Mouse (Mus musculus) kidney, adult 2 months (tissue): Measurements from ENCODE around the gene Kif2c. TPM values are rescaled to one million over a fixed set of nuclear protein-coding genes. Genes with fewer than 3 reads are reported as not detected.

Experiments
- DNase-seq: peaks from one replicate; pipeline ENCODE4 v3.0.0; 2021
- H3K27ac ChIP-seq: fragments of 200-500 bp; 2 replicates; pipeline ENCODE4 v1.5.1; 2012; ENCODE audit warnings: low read depth, low read length, control low read depth, inconsistent platforms; ENCODE audit not compliant: insufficient read depth
- H3K27me3 ChIP-seq: fragments of 200-500 bp; replicated peaks from 2 replicates; pipeline ENCODE4 v1.6.1; 2012; ENCODE audit warnings: mild to moderate bottlenecking, moderate library complexity, low read length, inconsistent platforms; ENCODE audit not compliant: control insufficient read depth, insufficient read depth
- H3K36me3 ChIP-seq: fragments of 200-500 bp; 2 replicates; pipeline ENCODE4 v1.6.1; 2012; ENCODE audit warnings: mild to moderate bottlenecking, moderate library complexity, low read length, inconsistent platforms; ENCODE audit not compliant: control insufficient read depth, insufficient read depth
- H3K4me1 ChIP-seq: fragments of 200-500 bp; 2 replicates; pipeline ENCODE4 v1.6.1; 2011; ENCODE audit warnings: low read length; ENCODE audit not compliant: control insufficient read depth, insufficient read depth
- H3K4me3 ChIP-seq: fragments of 200-500 bp; 2 replicates; pipeline ENCODE4 v1.5.1; 2011; ENCODE audit warnings: mild to moderate bottlenecking, low read depth, low read length, control low read depth; ENCODE audit not compliant: insufficient read depth
- CTCF ChIP-seq: fragments of 200-500 bp; conservative IDR thresholded peaks from 2 replicates; pipeline ENCODE4 v1.5.1; 2011; ENCODE audit warnings: low read depth, mild to moderate bottlenecking, control low read depth, low read length, moderate library complexity, mixed read lengths; ENCODE audit not compliant: insufficient read depth, insufficient read length
- POLR2A ChIP-seq: fragments of 200-500 bp; IDR thresholded peaks from one replicate; pipeline ENCODE4 v1.6.1; 2011; ENCODE audit warnings: low read depth, low read length, control low read depth
- WGBS: fragments of 180-500 bp; shearing (Covaris S2); methylation state at CpG from one replicate; pipeline ENCODE4 v1.1.7; 2018; 5-methylcytosine and 5-hydroxymethylcytosine counted together
- polyA plus RNA-seq: library from polyadenylated mRNA; depleted of rRNA; stranded (reverse); fragments of >200 nt; gene quantifications from 2 replicates; pipeline ENCODE4 v1.2.3, GENCODE M21; 2012

The Kif2c gene
- polyA plus RNA-seq, 1 experiment, result 0.20 TPM

DNA sequence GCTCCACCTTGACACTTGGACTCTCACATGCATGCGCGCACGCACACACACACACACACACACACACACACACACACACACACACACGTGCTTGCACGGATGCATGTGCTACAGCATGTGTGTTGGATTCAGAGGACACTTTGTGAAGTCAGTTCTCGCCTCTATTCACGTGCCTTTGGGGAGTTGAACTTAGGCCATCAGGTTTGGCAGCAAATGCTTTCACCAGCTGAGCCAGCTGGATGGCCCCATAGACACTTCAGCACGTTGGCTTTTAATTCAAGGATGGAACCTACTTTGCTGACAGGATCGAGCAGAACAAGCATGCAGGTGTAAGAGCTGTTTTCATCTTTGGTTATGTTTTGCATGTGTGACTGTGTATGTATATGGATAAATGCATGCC, 39.4 kb upstream of the Kif2c start:
- TF ChIP-seq POLR2A (no peak), CTCF (no peak)
- 88% methylated on average over 9 of the region's 9 CpGs for WGBS
- Histone ChIP-seq H3K36me3 (no peaks in the 10 kb centered on the region), H3K4me1 (no peaks in the 10 kb centered on the region), H3K27ac (no peak overlapping the region), H3K4me3 (no peak overlapping the region), H3K27me3 (no peaks in the 10 kb centered on the region)
- no peak for DNase-seq

DNA sequence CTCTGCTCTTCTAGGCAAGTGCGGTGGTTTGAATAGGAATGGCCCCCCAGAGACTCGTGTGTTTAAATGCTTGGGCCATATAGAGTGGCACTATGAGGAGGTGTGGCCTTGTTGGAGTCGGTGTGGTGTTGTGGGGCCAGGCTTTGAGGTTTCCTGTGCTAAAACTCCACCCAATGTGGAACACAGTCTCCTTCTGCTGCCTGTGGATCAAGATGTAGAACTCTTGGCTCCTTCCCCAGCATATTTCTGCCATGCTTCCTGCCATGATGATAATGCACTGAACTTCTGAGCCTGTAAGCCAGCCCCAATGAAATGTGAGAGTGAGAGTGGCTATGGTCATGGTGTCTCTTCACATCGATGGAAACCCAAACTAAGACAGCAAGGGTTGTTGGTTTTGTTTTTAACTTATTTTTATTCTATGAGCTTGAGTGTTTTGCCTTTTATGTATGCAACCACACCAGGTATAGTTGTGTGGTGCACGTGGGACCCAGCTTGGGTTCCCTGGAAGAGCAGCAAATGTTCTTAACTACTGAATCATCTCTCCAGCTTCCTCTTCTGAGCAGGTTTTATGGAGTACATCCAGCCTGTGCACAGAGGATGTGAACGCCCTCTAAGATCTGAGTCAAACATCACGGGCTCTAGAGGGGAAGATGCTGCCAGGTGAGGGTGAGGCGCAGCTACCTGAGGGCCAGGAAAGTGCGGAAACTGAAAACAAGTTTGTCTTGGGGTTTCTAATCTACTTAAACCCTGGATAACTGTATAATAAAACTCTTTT, 38.5 kb upstream of the Kif2c start:
- H3K4me1 ChIP-seq, result no peaks in the 10 kb centered on the region
- 83% methylated on average over 9 of the region's 9 CpGs for WGBS
- TF ChIP-seq POLR2A (no peak), CTCF (no peak)
- H3K27ac ChIP-seq, result no peak overlapping the region
- no peak overlapping the region for H3K4me3 ChIP-seq
- H3K36me3 ChIP-seq, result no peaks in the 10 kb centered on the region
- no peaks in the 10 kb centered on the region for H3K27me3 ChIP-seq
- no peak for DNase-seq

DNA sequence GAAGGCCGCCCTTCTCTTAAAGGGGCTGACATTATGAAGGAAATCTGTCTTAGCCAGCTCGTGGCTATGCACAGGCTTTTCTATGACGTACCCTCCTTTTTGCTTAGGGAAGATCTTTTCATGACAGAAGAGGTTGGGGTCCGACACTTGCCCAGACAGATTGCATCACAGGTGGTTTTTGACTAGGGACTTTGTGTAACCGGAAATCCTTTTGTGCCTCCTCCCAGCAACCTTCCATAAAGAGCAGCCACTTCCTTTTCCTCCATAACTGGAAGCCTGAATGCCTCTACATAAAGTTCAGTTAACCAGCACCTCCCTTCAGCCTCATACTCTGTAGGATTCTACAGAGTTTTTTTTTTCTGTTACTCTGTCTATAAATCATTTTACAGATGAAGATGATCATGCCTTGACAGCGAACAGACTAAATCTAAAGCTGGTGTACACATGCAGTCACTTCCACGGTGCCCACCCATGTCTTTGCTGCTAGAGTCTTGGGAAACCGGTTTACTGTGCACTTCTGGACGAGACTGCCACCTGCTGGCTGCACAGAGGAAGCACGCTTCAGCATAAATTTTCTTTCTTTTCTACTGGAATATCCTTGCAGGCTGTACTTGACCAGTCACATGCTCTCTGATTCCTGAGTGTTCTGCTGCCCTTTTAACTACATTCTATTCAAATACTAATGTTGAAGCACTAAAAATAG, 36.2 kb upstream of the Kif2c start:
- TF ChIP-seq POLR2A (no peak), CTCF (peak; percentile 98)
- 30% methylated on average over 10 of the region's 10 CpGs for WGBS
- H3K27ac ChIP-seq, result no peak overlapping the region
- no peaks in the 10 kb centered on the region for H3K4me1 ChIP-seq
- DNase-seq, result peak; percentile 79
- no peaks in the 10 kb centered on the region for H3K36me3 ChIP-seq
- H3K4me3 ChIP-seq, result no peak overlapping the region
- no peaks in the 10 kb centered on the region for H3K27me3 ChIP-seq

DNA sequence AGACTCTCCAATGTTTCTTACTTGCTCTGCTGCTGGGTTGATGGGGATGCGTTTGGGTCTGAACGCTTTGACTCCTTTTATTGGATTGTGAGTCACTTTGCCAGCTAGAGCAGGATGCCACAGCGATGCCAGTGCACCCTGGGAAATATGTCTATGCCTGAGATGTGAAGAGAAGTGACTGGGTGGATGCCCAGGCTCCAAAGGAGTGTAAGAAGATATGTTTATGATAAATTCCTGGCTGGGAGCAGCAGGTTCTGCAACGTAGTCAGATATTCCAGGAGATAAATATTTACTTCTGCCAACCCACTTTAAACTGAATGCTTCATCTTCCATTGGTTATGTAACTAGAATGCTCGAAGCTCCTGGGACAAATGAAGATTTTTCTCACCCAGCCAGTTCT, 34.6 kb upstream of the Kif2c start:
- no peak overlapping the region for H3K27ac ChIP-seq
- 82% methylated on average over 5 of the region's 5 CpGs for WGBS
- TF ChIP-seq CTCF, result no peak
- TF ChIP-seq POLR2A, result no peak
- no peaks in the 10 kb centered on the region for H3K4me1 ChIP-seq
- no peak for DNase-seq
- H3K4me3 ChIP-seq, result no peak overlapping the region
- no peaks in the 10 kb centered on the region for H3K27me3 ChIP-seq
- no peaks in the 10 kb centered on the region for H3K36me3 ChIP-seq

DNA sequence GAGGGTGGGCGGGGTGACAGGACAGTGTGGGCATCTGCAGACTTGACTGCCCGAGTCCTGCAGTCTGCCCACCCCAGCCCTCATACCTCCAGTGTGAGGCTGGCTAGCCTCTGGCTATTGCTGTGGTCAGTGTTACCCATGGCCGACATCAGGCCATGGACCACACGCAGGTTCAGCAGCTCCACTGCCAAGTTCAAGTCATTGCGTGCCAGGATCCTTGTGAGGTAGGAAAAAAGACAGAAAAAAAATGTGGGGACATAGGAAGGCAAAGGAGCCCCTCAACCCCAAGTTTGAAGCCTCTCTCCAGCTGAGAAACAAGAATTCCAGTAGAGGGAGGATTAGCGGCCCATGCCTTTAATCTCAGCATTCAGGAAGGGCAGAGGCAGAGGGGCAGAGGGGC, 31.8 kb upstream of the Kif2c start:
- TF ChIP-seq POLR2A, result no peak
- no peak for TF ChIP-seq CTCF

DNA sequence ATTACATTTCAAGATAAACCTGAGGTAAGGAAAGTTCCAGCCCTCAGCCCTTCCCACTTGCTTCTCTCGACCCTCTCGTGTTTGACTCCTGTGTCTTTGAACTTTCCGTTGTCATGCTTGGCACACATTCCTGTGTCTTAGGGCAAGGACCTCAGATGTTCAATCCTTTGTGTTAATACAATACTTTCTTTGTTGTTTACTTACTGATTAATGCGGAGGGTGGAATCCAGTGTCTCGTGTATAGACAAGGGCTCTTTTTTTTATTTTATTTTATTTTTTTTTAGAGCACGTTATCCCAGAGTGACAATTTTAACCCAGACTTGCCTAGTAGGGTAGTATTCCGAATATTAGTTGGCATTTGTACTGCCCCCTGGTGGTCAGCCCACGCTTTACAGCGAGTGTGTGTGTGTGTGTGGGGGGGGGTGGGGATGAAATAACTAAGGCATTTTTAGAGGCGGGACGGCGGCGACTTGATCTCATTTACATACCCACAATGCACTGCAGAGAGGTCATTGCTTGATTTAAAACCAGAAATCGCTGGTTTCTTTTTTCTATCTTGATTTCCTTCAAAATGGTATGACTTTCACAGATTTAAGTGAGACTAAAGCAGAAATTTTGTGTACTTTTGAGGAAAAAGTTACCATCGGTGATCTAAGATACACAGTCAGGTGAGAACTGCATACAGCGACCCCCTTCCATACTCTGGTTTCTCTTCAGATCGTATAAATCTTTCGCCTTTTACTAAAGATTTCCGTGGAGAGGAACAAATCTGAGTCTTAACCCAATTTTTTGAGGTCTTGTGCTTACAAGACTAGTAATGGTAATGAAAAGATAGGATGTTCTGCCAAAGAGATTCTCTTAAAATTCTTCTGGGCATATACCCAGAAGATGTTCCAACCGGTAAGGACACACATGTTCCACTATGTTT, 28.0 kb upstream of the Kif2c start:
- H3K27ac ChIP-seq, result no peak overlapping the region
- 3% methylated on average over 20 of the region's 20 CpGs for WGBS

More for the DNA sequence above, 31.8 kb upstream of the Kif2c start:
- Histone ChIP-seq H3K27ac (no peak overlapping the region), H3K4me3 (no peak overlapping the region), H3K4me1 (no peaks in the 10 kb centered on the region), H3K36me3 (no peaks in the 10 kb centered on the region), H3K27me3 (no peaks in the 10 kb centered on the region)
- 90% methylated on average over 6 of the region's 6 CpGs for WGBS
- no peak for DNase-seq

More for the DNA sequence above, 28.0 kb upstream of the Kif2c start:
- peak; percentile 90 for DNase-seq
- TF ChIP-seq CTCF, result peak; percentile 79
- TF ChIP-seq POLR2A, result no peak
- H3K27me3 ChIP-seq, result no peaks in the 10 kb centered on the region
- no peaks in the 10 kb centered on the region for H3K36me3 ChIP-seq
- H3K4me3 ChIP-seq, result no peak overlapping the region
- H3K4me1 ChIP-seq, result no peaks in the 10 kb centered on the region
